Mouse (Mus musculus): ENCODE measurements around the gene Pawr.
"Not testable (repeated sequence)": the region's sequence is repeated elsewhere in the genome, so short reads cannot be mapped to it uniquely, and the experiment has no call there.

The Pawr gene

DNA sequence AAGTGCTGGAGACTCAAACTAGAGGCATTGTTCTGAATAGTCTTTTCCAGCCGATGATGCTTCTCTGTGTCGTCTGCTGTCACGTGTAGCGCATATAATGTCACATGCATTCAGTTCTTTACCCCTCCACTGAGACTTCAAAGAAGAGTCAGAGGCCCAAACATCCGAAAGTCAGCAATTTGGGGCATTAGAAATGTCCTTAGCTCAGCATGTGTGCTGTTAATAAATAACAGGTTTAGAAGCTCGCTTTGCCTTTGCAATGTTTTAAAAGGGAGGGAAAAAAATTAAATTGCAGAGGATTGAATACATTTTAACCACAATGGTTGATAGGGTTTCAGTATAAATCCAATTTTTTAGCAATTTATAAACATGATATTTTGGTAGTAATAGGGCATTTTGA, 18.1 kb upstream of the Pawr start:
- no peak for DNase-seq (ENCODE audit: low spot score in 2 of 2)

DNA sequence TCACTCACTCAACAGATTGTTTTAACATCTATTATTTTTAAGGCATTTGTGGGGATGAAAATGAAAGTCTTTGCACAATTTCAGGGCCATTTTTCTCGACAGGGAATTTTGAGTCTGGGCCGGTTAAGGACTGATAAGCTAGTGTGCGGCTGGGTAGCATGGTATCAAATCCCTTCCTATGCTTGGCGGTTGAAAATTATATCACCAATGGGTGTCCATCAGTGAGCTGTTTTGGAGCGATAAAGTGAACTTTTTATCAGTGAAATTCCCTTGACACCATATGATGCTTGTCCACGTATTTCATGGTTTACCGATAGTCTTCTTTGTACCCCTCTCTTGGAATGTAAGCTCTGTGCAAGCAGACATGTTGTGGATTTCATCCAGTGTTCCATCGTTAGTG, 17.5 kb upstream of the Pawr start:
- no peak for DNase-seq (ENCODE audit: low spot score in 2 of 2)

DNA sequence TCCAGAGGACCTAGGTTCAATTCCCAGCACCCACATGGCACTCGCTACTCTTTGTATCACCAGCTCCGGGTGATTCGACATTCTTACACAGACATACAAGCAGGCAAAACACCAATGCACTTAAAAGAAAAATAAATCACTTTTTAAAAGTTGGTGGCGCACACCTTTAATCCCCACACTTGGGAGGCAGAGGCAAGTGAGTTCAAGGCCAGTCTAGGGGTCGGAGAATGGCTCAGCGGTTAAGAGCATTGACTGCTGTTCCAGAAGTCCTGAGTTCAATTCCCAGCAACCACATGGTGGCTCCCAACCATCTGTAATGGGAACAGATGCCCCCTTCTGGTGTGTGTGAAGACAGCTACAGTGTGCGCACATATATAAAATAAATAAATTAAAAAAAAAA, 16.7 kb upstream of the Pawr start:
- DNase-seq (ENCODE audit: low spot score in 2 of 2): no peak

- no peak for DNase-seq (ENCODE audit: low spot score in 2 of 2)
These were observed 3.6 kb upstream of the Pawr start for GRCm38 (mm10) chr10:108328356-108328755.

DNA sequence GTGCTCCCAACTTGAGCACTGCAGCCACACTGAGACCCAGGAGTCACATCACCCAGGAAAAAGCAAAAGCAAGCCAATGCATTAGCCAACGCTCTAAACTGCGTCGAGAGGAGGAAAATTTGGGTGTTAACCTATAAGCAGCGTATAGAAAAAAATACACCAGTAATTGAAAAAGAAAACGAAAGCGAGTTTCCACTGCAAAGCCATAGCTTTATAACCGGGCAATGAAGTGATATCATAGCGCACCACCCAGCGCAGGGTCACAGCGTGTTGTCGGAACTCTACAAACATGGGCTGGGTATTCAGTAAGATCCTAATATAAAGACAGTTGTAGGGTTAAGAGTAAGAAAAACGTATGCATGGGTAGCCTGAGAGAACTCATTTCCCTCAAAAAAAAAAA, 2.9 kb upstream of the Pawr start:
- no peak for DNase-seq (ENCODE audit: low spot score in 2 of 2)

DNA sequence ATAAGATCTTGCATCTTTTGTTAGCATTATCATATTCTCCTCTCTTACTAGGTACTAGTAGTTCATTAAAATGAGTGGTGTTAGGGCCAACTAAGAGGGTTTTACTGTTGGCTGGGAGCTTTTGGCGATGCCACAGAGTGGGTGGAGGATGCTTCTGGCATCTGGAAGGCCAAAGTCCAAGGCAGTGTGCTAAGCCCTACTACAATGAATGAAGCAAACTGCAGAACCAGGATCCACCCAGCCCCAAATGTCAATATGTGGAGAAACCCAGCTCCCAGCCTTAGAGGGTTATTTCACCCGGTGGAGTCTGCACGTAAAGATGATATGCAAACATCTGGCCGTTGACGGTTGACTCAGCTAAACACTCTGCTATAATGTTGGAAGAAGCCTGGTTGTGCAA, 2.1 kb upstream of the Pawr start:
- DNase-seq (ENCODE audit: low spot score in 2 of 2): no peak

GRCm38 (mm10) chr10:108330964-108331363, 957 bp upstream of the Pawr start:
- DNase-seq (ENCODE audit: low spot score in 2 of 2): no peak

DNA sequence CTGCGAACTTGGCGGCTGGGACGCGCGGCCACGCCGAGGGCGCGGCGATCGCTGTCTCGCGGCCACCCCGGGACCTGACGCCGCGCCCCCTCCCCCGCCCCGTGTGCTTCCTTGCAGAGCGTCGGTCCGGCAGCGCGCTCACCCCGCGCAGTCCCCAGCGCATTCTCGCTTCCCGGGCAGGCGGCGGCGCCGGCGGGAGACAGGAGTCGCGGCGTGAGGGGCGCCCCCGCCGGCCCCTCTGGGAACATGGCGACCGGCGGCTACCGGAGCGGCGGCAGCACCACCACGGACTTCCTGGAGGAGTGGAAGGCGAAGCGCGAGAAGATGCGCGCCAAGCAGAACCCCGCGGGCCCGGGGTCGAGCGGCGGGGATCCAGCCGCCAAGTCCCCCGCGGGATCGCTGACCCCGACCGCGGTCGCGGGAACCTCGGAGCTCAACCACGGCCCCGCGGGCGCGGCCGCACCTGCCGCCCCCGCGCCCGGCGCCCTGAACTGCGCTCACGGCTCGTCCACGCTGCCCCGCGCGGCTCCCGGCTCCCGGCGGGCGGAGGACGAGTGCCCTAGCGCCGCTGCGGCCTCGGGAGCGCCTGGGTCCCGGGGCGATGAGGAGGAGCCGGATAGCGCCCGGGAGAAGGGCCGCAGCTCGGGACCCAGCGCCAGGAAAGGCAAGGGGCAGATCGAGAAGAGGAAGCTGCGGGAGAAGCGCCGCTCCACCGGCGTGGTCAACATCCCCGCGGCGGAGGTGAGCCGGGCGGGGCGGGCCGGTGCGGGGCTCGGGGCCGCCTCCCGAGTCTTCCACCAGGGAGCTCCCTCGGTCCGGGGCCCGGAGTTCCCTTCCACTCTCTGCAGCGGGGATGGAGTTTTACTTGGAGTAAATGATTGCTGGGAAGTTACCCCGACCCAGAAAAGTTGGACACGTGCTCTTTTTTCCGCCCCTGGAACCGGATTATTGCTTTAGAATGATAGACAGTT, 935 bp downstream of the Pawr start:
- peak; percentile 5 to 25 for DNase-seq (ENCODE audit: low spot score in 2 of 2)

- no peak for DNase-seq (ENCODE audit: low spot score in 2 of 2)
These were observed 1.7 kb downstream of the Pawr start for GRCm38 (mm10) chr10:108333642-108334041.

- no peak for DNase-seq (ENCODE audit: low spot score in 2 of 2)
These were observed 2.2 kb downstream of the Pawr start for GRCm38 (mm10) chr10:108334096-108334495.

DNA sequence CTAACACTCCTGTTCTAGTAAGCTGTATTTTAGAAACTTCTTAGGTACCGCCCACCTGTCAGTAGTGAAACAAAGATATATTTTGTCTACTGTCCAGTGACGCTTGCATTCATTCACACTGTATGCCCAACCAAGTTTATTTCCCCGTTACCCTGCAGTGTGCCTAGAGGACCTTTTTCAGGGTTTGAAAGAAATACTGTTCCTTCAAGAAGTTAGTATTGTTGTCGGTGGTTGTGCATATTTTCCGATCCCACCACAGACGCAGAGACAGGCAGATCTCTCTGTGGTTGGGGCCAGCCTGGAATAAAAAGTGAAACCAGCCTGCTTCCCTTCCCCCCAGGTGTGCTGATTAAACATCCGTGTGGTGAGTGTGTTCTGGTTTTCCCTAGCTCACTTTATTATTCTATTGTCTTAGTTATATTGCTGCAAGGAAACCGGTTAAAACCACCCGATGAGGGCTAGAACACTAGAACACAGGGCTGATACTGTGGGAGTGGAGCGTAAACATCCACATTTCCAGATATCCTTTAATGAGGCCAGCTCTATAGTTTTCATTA, 3.9 kb downstream of the Pawr start:
- DNase-seq (ENCODE audit: low spot score in 2 of 2): no peak

DNA sequence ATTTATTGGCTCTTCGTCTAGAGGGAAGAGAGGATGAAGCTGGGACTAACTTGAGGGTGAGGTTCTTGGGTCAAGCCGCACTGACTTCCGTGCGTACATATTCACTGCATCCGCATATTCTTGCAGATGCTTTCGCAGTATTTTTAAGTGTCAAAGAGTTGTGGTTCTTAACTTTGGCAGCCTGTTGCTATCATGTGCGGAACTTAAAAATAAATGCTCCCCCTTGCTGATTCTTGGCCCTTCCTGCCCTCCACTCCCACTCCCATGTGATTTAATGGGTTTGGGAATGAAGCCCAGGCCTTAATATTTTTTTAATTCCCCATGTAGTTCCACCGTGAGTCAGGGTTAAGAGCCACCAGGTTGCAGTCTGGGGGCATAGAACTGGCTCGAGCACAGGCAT, 4.7 kb downstream of the Pawr start:
- DNase-seq (ENCODE audit: low spot score in 2 of 2): no peak

- DNase-seq (ENCODE audit: low spot score in 2 of 2): no peak
These were observed 6.4 kb downstream of the Pawr start for GRCm38 (mm10) chr10:108338055-108338961.

GRCm38 (mm10) chr10:108339118-108339517, 7.2 kb downstream of the Pawr start:
- no peak for DNase-seq (ENCODE audit: low spot score in 2 of 2)

DNA sequence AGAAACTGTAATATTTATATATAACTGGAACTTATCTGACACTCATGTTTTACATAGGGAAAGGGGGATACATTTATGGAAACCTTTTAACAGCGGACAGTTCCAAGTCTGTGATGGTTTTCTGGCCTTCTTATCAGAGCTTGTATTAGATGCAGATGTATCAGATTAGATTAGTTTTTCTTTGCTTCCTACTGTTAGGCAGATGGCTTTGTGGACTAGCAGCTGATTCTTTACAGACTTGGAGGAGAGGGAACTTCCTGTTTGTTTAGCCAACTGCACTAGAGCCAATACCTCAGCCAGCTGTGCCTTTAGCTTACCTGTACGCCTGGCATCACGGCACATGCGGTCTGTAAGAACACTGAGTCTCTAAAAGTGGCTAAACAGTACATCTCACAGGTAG, 8.0 kb downstream of the Pawr start:
- no peak for DNase-seq (ENCODE audit: low spot score in 2 of 2)

GRCm38 (mm10) chr10:108343734-108344133, 11.8 kb downstream of the Pawr start:
- DNase-seq (ENCODE audit: low spot score in 2 of 2): no peak

DNA sequence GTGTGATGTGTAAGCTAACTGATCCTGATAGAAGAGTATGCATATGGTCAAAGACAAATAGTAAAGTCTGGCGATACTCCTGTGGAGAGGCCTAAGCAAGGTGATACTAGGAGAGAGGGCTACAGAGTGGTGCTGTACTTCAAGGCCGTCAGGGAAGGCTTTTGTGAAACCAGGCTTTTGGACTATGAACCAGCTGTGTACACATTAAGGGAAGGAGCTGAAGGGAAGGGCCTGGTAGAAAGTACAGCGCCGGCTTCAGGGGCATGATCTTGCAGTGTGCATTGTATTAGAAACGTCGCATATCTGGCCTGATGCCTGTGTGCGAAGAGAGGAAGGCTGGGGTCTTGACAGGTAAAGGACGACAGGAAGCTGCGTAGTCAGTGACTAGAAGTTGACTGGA, 13.2 kb downstream of the Pawr start:
- DNase-seq (ENCODE audit: low spot score in 2 of 2): no peak

GRCm38 (mm10) chr10:108346301-108346700, 14.4 kb downstream of the Pawr start:
- DNase-seq (ENCODE audit: low spot score in 2 of 2): not testable (repeated sequence)

GRCm38 (mm10) chr10:108350125-108351070, 18.5 kb downstream of the Pawr start:
- no peak for DNase-seq (ENCODE audit: low spot score in 2 of 2)

- DNase-seq (ENCODE audit: low spot score in 2 of 2): no peak
These were observed 21.0 kb downstream of the Pawr start for GRCm38 (mm10) chr10:108352944-108353343.
